Mouse (Mus musculus) liver, postnatal 0 days (tissue): ENCODE data around the gene C1qtnf9.

Experiments used
- CTCF ChIP-seq: sonication (generic); IDR thresholded peaks from 2 replicates; pipeline ENCODE4 v1.5.1; 2016; ENCODE audit warnings: antibody characterized with exemption, low read depth
- EP300 ChIP-seq: IDR thresholded peaks from 2 replicates; pipeline ENCODE4 v1.6.1; 2016; ENCODE audit warnings: antibody characterized with exemption, low read depth, mild to moderate bottlenecking

GRCm38 (mm10) chr14:60732081-60732480 is 35.9 kb upstream of the C1qtnf9 start:
- no peak for TF ChIP-seq CTCF
- TF ChIP-seq EP300, result no peak
